Mouse (Mus musculus): Measurements from ENCODE around the gene Fosl1. TPM values are rescaled to one million over a fixed set of nuclear protein-coding genes. Genes with fewer than 3 reads are reported as not detected.
"Not testable (repeated sequence)": the region's sequence is repeated elsewhere in the genome, so short reads cannot be mapped to it uniquely, and the experiment has no call there.

The Fosl1 gene
- polyA plus RNA-seq, 1 experiment from 2014 or later: not detected

DNA sequence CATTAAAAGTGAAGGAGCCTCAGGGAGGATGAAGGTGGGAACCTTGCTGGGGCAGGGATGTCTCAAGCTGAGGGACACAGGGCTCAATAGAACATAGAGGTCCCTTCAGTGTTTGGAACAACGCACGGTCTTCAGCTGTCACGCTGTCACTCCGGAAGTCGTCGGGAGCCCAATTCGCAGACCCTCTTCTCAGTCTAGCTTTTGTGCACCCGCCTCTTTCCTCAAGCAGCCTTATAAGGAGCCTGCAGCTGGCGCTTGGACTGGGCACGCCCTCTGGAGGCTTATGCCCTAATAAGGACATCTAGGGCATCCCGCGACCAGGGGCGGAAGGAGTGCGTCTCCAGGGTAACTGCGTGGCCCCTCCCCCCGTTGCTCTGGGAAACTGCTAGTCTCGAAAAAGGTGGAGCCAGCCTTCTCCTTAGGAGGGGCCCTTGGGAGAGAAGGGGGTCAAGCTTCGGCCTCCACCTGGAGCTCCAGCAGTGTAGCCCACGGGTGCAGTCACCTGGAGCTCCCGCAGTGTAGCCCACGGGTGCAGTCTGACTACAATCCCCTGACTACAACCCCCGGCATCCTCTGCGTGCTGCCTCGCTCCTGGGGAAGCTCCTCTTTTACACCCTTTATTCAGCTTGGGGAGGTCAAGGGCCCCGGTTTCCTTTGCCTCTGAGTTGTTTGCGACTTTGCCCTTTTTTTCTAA lies 41.7 kb downstream of the Fosl1 start:
- peaks cover 19% of the 10 kb centered on the region for H3K36me3 ChIP-seq (ENCODE audit: control insufficient read depth, insufficient read depth, low read length)
- H3K9ac ChIP-seq (ENCODE audit: low read length): peak overlapping the region; percentile 69
- peak overlapping the region; percentile 98 for H3K27ac ChIP-seq (ENCODE audit: low read length)
- peak; percentile 84 for ATAC-seq (ENCODE audit: low read depth)
- H3K4me1 ChIP-seq (replicated peaks; ENCODE audit: control insufficient read depth, insufficient read depth, low read length): peaks cover 47% of the 10 kb centered on the region
- peak overlapping the region; percentile 94 for H3K4me2 ChIP-seq (ENCODE audit: low read depth, low read length)
- WGBS: under 1% methylated on average over 26 of the region's 26 CpGs
- no peaks in the 10 kb centered on the region for H3K9me3 ChIP-seq (ENCODE audit: control insufficient read depth, low read length)
- H3K27me3 ChIP-seq (ENCODE audit: control insufficient read depth, insufficient read depth, low read depth, low read length): no peaks in the 10 kb centered on the region
- H3K4me3 ChIP-seq (ENCODE audit: low read length): peak overlapping the region; percentile 58

DNA sequence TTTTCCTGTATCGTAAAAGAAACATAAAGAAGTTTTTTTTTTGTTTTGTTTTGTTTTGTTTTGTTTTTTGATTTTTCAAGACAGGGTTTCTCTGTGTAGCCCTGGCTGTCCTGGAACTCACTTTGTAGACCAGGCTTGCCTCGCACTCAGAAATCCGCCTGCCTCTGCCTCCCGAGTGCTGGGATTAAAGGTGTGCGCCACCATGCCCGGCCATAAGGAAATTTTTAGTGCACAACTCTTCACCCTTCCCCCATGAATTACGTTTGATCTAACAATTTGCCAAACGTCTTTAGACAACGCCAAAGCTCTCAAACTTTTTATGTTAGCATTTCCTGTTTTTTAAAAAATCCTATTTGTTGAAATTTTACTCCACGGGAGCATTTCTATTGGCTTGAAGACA lies 42.4 kb downstream of the Fosl1 start:
- Histone ChIP-seq H3K4me2 (ENCODE audit: low read depth, low read length) (peak overlapping the region; percentile 94), H3K4me1 (replicated peaks; ENCODE audit: control insufficient read depth, insufficient read depth, low read length) (peaks cover 41% of the 10 kb centered on the region), H3K27ac (ENCODE audit: low read length) (peak overlapping the region; percentile 98), H3K36me3 (ENCODE audit: control insufficient read depth, insufficient read depth, low read length) (peaks cover 22% of the 10 kb centered on the region), H3K4me3 (ENCODE audit: low read length) (peak overlapping the region; percentile 85)
- not testable (repeated sequence) for H3K27me3 ChIP-seq (ENCODE audit: control insufficient read depth, insufficient read depth, low read depth, low read length); H3K9me3 ChIP-seq (ENCODE audit: control insufficient read depth, low read length); ATAC-seq (ENCODE audit: low read depth); H3K9ac ChIP-seq (ENCODE audit: low read length)
- WGBS: 39% methylated on average over 10 of the region's 10 CpGs

- WGBS: under 1% methylated on average over 50 of the region's 62 CpGs
- H3K27me3 ChIP-seq (ENCODE audit: control insufficient read depth, insufficient read depth, low read depth, low read length): no peaks in the 10 kb centered on the region
- peak within 1 kb of the TSS; percentile 92 for H3K9ac ChIP-seq (ENCODE audit: low read length)
- peaks cover 35% of the 10 kb centered on the region for H3K4me1 ChIP-seq (replicated peaks; ENCODE audit: control insufficient read depth, insufficient read depth, low read length)
- no peaks in the 10 kb centered on the region for H3K9me3 ChIP-seq (ENCODE audit: control insufficient read depth, low read length)
- peak; percentile 66 for ATAC-seq (ENCODE audit: low read depth)
- peak within 1 kb of the TSS; percentile 85 for H3K4me3 ChIP-seq (ENCODE audit: low read length)
- peak within 1 kb of the TSS; percentile 98 for H3K27ac ChIP-seq (ENCODE audit: low read length)
- peak within 1 kb of the TSS; percentile 94 for H3K4me2 ChIP-seq (ENCODE audit: low read depth, low read length)
- peaks cover 25% of the 10 kb centered on the region for H3K36me3 ChIP-seq (ENCODE audit: control insufficient read depth, insufficient read depth, low read length)
These were observed 43.1 kb downstream of the Fosl1 start, which contains the start of gene Cfl1 for GRCm38 (mm10) chr19:5490313-5490897. TSS of gene Cfl1 (plus strand) at chr19:5490455.

DNA sequence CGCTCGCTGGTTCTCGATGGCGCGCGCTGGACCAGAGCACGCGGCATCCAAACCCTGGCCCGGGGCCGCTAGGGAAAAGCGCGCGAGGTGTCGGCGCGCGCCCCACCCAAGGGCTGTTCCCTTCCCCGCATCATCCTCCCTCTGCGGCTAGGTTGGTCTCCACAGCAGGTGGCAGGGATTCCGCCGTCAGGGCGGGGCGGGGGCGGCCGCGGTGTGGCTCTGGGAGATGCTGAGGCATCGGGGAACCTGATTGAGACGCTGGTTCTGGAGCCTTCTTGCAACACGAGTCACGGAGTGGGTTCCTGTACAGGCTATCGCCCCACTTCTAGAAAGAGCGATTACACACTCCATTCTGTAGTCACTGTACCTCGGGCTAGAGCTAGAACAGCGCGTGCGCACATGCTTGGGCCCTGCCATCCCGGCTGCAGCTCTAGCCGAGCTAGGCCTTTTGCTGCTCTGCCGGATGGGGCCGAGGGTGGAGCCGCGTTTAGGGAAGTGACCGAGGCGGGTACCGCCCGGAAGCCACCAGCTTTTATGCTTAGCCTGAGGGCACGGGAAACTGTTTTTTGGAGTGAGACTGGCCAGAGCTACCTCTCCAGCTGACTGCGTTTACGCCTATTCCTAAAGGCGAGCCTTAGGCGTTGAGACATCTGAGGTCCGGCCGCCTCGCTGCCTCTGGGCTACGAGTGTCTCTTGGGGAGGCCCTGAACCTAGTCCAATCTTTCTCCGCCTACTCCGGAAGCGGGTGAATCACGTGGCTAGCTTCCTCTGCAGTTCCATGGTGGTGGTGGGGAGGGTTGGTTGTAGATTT lies 43.8 kb downstream of the Fosl1 start:
- Histone ChIP-seq H3K4me3 (ENCODE audit: low read length) (peak overlapping the region; percentile 85), H3K27me3 (ENCODE audit: control insufficient read depth, insufficient read depth, low read depth, low read length) (no peaks in the 10 kb centered on the region), H3K9ac (ENCODE audit: low read length) (peak overlapping the region; percentile 92), H3K4me2 (ENCODE audit: low read depth, low read length) (peak overlapping the region; percentile 79), H3K36me3 (ENCODE audit: control insufficient read depth, insufficient read depth, low read length) (peaks cover 29% of the 10 kb centered on the region), H3K27ac (ENCODE audit: low read length) (peak overlapping the region; percentile 98), H3K9me3 (ENCODE audit: control insufficient read depth, low read length) (no peaks in the 10 kb centered on the region), H3K4me1 (replicated peaks; ENCODE audit: control insufficient read depth, insufficient read depth, low read length) (peaks cover 28% of the 10 kb centered on the region)
- ATAC-seq (ENCODE audit: low read depth): peak; percentile 5; the same call in 1 of the 2 replicates
- WGBS: 0% methylated on average over 53 of the region's 59 CpGs

GRCm38 (mm10) chr19:5492641-5493040 lies 45.3 kb downstream of the Fosl1 start:
- ATAC-seq (ENCODE audit: low read depth): no peak
- H3K9ac ChIP-seq (ENCODE audit: low read length): no peak overlapping the region
- H3K27ac ChIP-seq (ENCODE audit: low read length): no peak overlapping the region
- H3K9me3 ChIP-seq (ENCODE audit: control insufficient read depth, low read length): no peaks in the 10 kb centered on the region
- H3K27me3 ChIP-seq (ENCODE audit: control insufficient read depth, insufficient read depth, low read depth, low read length): no peaks in the 10 kb centered on the region
- no peak overlapping the region for H3K4me3 ChIP-seq (ENCODE audit: low read length)
- peaks cover 14% of the 10 kb centered on the region for H3K4me1 ChIP-seq (replicated peaks; ENCODE audit: control insufficient read depth, insufficient read depth, low read length)
- WGBS: 78% methylated on average over 4 of the region's 4 CpGs
- H3K4me2 ChIP-seq (ENCODE audit: low read depth, low read length): no peak overlapping the region
- peaks cover 30% of the 10 kb centered on the region for H3K36me3 ChIP-seq (ENCODE audit: control insufficient read depth, insufficient read depth, low read length)

DNA sequence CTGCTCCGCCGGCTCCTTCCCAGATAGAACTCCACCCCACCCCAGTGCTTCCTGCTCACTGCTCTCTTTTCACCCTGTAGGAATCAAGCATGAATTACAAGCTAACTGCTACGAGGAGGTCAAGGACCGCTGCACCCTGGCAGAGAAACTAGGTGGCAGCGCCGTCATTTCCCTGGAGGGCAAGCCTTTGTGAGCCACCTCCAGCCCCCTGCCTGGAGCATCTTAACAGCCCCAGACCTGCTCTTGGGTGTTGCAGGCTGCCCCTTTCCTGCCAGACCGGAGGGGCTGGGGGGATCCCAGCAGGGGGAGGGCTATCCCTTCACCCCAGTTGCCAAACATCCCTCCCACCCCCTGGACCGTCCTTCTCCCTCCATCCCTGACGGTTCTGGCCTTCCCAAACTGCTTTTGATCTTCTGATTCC lies 46.0 kb downstream of the Fosl1 start:
- H3K9me3 ChIP-seq (ENCODE audit: control insufficient read depth, low read length); H3K27me3 ChIP-seq (ENCODE audit: control insufficient read depth, insufficient read depth, low read depth, low read length); H3K27ac ChIP-seq (ENCODE audit: low read length); H3K4me2 ChIP-seq (ENCODE audit: low read depth, low read length); H3K9ac ChIP-seq (ENCODE audit: low read length); ATAC-seq (ENCODE audit: low read depth); H3K4me3 ChIP-seq (ENCODE audit: low read length): not testable (repeated sequence)
- peaks cover 14% of the 10 kb centered on the region for H3K4me1 ChIP-seq (replicated peaks; ENCODE audit: control insufficient read depth, insufficient read depth, low read length)
- peaks cover 30% of the 10 kb centered on the region for H3K36me3 ChIP-seq (ENCODE audit: control insufficient read depth, insufficient read depth, low read length)
- 65% methylated on average over 9 of the region's 9 CpGs for WGBS

DNA sequence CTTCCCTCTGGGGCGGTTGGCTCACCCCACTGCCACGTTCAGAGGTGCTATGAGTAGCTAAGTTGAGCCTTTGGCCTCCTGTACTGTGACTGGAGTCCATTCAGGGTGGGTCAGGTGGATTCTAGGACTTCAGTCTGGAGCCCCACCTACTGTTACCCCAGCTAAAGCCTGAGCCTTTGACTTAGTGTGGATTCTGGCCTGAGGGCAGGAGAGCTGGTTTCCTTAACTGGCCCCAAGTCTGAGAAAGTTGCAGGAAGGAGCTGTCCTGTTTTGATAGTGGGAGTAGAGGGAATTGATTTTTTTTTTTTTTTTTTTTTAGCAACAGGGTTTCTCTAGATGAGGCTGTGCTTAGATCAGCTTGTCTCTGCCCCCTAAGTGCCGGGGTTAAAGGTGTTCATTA lies 47.0 kb downstream of the Fosl1 start:
- H3K36me3 ChIP-seq (ENCODE audit: control insufficient read depth, insufficient read depth, low read length): peaks cover 30% of the 10 kb centered on the region
- no peak for ATAC-seq (ENCODE audit: low read depth)
- 66% methylated on average over 3 of the region's 3 CpGs for WGBS

GRCm38 (mm10) chr19:5495353-5496051 lies 48.2 kb downstream of the Fosl1 start:
- ATAC-seq (ENCODE audit: low read depth): no peak
- no peaks in the 10 kb centered on the region for H3K9me3 ChIP-seq (ENCODE audit: control insufficient read depth, low read length)
- H3K4me2 ChIP-seq (ENCODE audit: low read depth, low read length): no peak overlapping the region
- H3K36me3 ChIP-seq (ENCODE audit: control insufficient read depth, insufficient read depth, low read length): peaks cover 30% of the 10 kb centered on the region
- no peaks in the 10 kb centered on the region for H3K27me3 ChIP-seq (ENCODE audit: control insufficient read depth, insufficient read depth, low read depth, low read length)
- WGBS: 74% methylated on average over 12 of the region's 12 CpGs
- no peak overlapping the region for H3K4me3 ChIP-seq (ENCODE audit: low read length)
- no peak overlapping the region for H3K27ac ChIP-seq (ENCODE audit: low read length)
- peaks cover 7% of the 10 kb centered on the region for H3K4me1 ChIP-seq (replicated peaks; ENCODE audit: control insufficient read depth, insufficient read depth, low read length)
- no peak overlapping the region for H3K9ac ChIP-seq (ENCODE audit: low read length)

More for the DNA sequence above, 47.0 kb downstream of the Fosl1 start:
- peaks cover 11% of the 10 kb centered on the region for H3K4me1 ChIP-seq (replicated peaks; ENCODE audit: control insufficient read depth, insufficient read depth, low read length)
- no peak overlapping the region for H3K4me2 ChIP-seq (ENCODE audit: low read depth, low read length)
- no peak overlapping the region for H3K9ac ChIP-seq (ENCODE audit: low read length)
- H3K4me3 ChIP-seq (ENCODE audit: low read length): no peak overlapping the region
- H3K27ac ChIP-seq (ENCODE audit: low read length): no peak overlapping the region
- H3K9me3 ChIP-seq (ENCODE audit: control insufficient read depth, low read length): no peaks in the 10 kb centered on the region
- no peaks in the 10 kb centered on the region for H3K27me3 ChIP-seq (ENCODE audit: control insufficient read depth, insufficient read depth, low read depth, low read length)

DNA sequence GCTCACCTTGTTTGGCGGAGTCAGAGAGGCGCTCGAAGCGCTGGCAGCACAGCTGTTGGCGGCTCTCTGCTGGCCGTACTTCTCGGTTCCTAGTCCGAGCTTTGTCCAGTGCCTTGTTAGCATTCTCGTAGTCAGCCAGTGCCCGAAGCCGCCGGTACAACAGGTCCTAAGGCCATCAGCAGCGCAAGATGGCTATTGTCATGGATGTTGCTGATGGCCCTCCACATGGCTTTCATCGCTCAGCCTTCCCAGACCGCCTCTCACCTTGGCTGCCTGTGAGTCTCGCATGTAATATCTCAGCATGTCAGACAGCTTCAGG lies 48.7 kb downstream of the Fosl1 start:
- H3K4me3 ChIP-seq (ENCODE audit: low read length): no peak overlapping the region
- no peak overlapping the region for H3K4me2 ChIP-seq (ENCODE audit: low read depth, low read length)
- H3K27ac ChIP-seq (ENCODE audit: low read length): no peak overlapping the region
- 81% methylated on average over 16 of the region's 16 CpGs for WGBS
- H3K9ac ChIP-seq (ENCODE audit: low read length): no peak overlapping the region
- ATAC-seq (ENCODE audit: low read depth): no peak
- H3K4me1 ChIP-seq (replicated peaks; ENCODE audit: control insufficient read depth, insufficient read depth, low read length): peaks cover 7% of the 10 kb centered on the region
- H3K36me3 ChIP-seq (ENCODE audit: control insufficient read depth, insufficient read depth, low read length): peaks cover 30% of the 10 kb centered on the region
- H3K27me3 ChIP-seq (ENCODE audit: control insufficient read depth, insufficient read depth, low read depth, low read length): no peaks in the 10 kb centered on the region
- no peaks in the 10 kb centered on the region for H3K9me3 ChIP-seq (ENCODE audit: control insufficient read depth, low read length)

All from lung, embryonic 16.5 days (tissue).